Mouse (Mus musculus) heart, embryonic 13.5 days (tissue): ENCODE results near the gene Fam167b. TPM values are rescaled to one million over a fixed set of nuclear protein-coding genes. Genes with fewer than 3 reads are reported as not detected.

ENCODE experiments used
- ATAC-seq: fragments of 200-750 bp; cut with Nextera tagmentation; 2 replicates; pipeline ENCODE4 v1.8.0; 2017; ENCODE audit warnings: moderate TSS enrichment; ENCODE audit not compliant: insufficient number of reproducible peaks, low FRiP score, low TSS enrichment; ENCODE audit errors: extremely low read depth
- H3K27ac ChIP-seq: fragments of 300-500 bp; sonication (generic); replicated peaks from 2 replicates; pipeline ENCODE4 v1.5.1; 2015; ENCODE audit warnings: moderate library complexity, mild to moderate bottlenecking, inconsistent platforms
- H3K27me3 ChIP-seq: fragments of 300-500 bp; sonication (generic); replicated peaks from 2 replicates; pipeline ENCODE4 v1.6.1; 2015; ENCODE audit warnings: mild to moderate bottlenecking, inconsistent platforms
- H3K36me3 ChIP-seq: fragments of 300-500 bp; sonication (generic); 2 replicates; pipeline ENCODE4 v1.6.1; 2015; ENCODE audit warnings: mild to moderate bottlenecking, inconsistent platforms
- H3K4me1 ChIP-seq: fragments of 300-500 bp; sonication (generic); 2 replicates; pipeline ENCODE4 v1.6.1; 2015; ENCODE audit warnings: inconsistent platforms
- H3K4me2 ChIP-seq: fragments of 300-500 bp; sonication (generic); 2 replicates; pipeline ENCODE4 v1.6.1; 2015; ENCODE audit warnings: inconsistent platforms, mild to moderate bottlenecking, moderate library complexity
- H3K4me3 ChIP-seq: fragments of 300-500 bp; sonication (generic); 2 replicates; pipeline ENCODE4 v1.5.1; 2015; ENCODE audit warnings: moderate library complexity, mild to moderate bottlenecking, inconsistent platforms
- H3K9ac ChIP-seq: fragments of 300-500 bp; sonication (generic); 2 replicates; pipeline ENCODE4 v1.6.1; 2015; ENCODE audit warnings: inconsistent platforms, mild to moderate bottlenecking, moderate library complexity
- H3K9me3 ChIP-seq: fragments of 300-500 bp; sonication (generic); 2 replicates; pipeline ENCODE4 v1.6.1; 2016; ENCODE audit warnings: inconsistent platforms
- WGBS: fragments of 180-500 bp; shearing (Covaris S2); methylation state at CpG from one replicate; pipeline ENCODE4 v1.1.7; 2015; ENCODE audit warnings: mixed read lengths; 5-methylcytosine and 5-hydroxymethylcytosine counted together
- polyA plus RNA-seq: library from polyadenylated mRNA; unstranded; fragments of >200 nt; fragmentation: Nextera tagmentation; extraction: Ambion mirVana; gene quantifications from 2 replicates; pipeline ENCODE4 v1.2.1, GENCODE M21; 2015

The Fam167b gene
- polyA plus RNA-seq, 1 experiment from 2014 or later: 4.7 TPM

- peaks cover 68% of the 10 kb centered on the region for H3K36me3 ChIP-seq
- peak; percentile 77 for ATAC-seq
- peaks cover 27% of the 10 kb centered on the region for H3K4me1 ChIP-seq
- H3K27ac ChIP-seq: peak within 1 kb of the TSS; percentile 81
- H3K27me3 ChIP-seq: no peaks in the 10 kb centered on the region
- peak within 1 kb of the TSS; percentile 99 for H3K4me3 ChIP-seq
- no peaks in the 10 kb centered on the region for H3K9me3 ChIP-seq
- H3K9ac ChIP-seq: peak within 1 kb of the TSS; percentile 97
- peak within 1 kb of the TSS; percentile 88 for H3K4me2 ChIP-seq
- WGBS: under 1% methylated on average over 71 of the region's 74 CpGs
Observed at GRCm38 (mm10) chr4:129600233-129601158, 22.1 kb upstream of the Fam167b start, which contains the start of the genes Eif3i and Tmem234. TSS of gene Eif3i (minus strand) at chr4:129600648. TSS of gene Tmem234 (plus strand) at chr4:129600668.

- no peak for ATAC-seq
- H3K27ac ChIP-seq: no peak overlapping the region
- H3K36me3 ChIP-seq: peaks cover 39% of the 10 kb centered on the region
- no peaks in the 10 kb centered on the region for H3K27me3 ChIP-seq
- WGBS: 64% methylated on average over 4 of the region's 4 CpGs
- H3K4me3 ChIP-seq: no peak overlapping the region
- no peak overlapping the region for H3K4me2 ChIP-seq
- no peak overlapping the region for H3K9ac ChIP-seq
- no peaks in the 10 kb centered on the region for H3K9me3 ChIP-seq
- peaks cover 14% of the 10 kb centered on the region for H3K4me1 ChIP-seq
Observed at GRCm38 (mm10) chr4:129588865-129589264, 10.5 kb upstream of the Fam167b start.

GRCm38 (mm10) chr4:129586943-129587342 is 8.6 kb upstream of the Fam167b start:
- ATAC-seq: no peak
- H3K9me3 ChIP-seq: no peaks in the 10 kb centered on the region
- 50% methylated on average over 1 of the region's 1 CpGs for WGBS

GRCm38 (mm10) chr4:129585773-129586172 is 7.4 kb upstream of the Fam167b start:
- ATAC-seq: no peak
- Histone ChIP-seq H3K4me3 (peak overlapping the region; percentile 58), H3K4me2 (peak overlapping the region; percentile 78), H3K27ac (no peak overlapping the region), H3K4me1 (peaks cover 14% of the 10 kb centered on the region), H3K9me3 (no peaks in the 10 kb centered on the region), H3K36me3 (peaks cover 8% of the 10 kb centered on the region), H3K9ac (peak overlapping the region; percentile 77), H3K27me3 (no peaks in the 10 kb centered on the region)
- WGBS: 74% methylated on average over 9 of the region's 9 CpGs

More at GRCm38 (mm10) chr4:129586943-129587342, 8.6 kb upstream of the Fam167b start:
- H3K27ac ChIP-seq: no peak overlapping the region
- H3K36me3 ChIP-seq: peaks cover 20% of the 10 kb centered on the region
- H3K9ac ChIP-seq: no peak overlapping the region
- H3K27me3 ChIP-seq: no peaks in the 10 kb centered on the region
- H3K4me1 ChIP-seq: peaks cover 14% of the 10 kb centered on the region
- H3K4me3 ChIP-seq: no peak overlapping the region
- H3K4me2 ChIP-seq: no peak overlapping the region

- peak overlapping the region; percentile 58 for H3K4me3 ChIP-seq
- H3K9me3 ChIP-seq: no peaks in the 10 kb centered on the region
- peak overlapping the region; percentile 68; the same call in 1 of the 2 replicates for H3K27ac ChIP-seq
- peak; percentile 59; the same call in 1 of the 2 replicates for ATAC-seq
- H3K4me1 ChIP-seq: peaks cover 17% of the 10 kb centered on the region
- WGBS: 2% methylated on average over 36 of the region's 36 CpGs
- H3K27me3 ChIP-seq: no peaks in the 10 kb centered on the region
- H3K4me2 ChIP-seq: peak overlapping the region; percentile 78
- H3K9ac ChIP-seq: peak overlapping the region; percentile 77
- 0 out of 2 replicates have a peak, but pooled peaks cover under 1% of the 10 kb centered on the region for H3K36me3 ChIP-seq
Observed at GRCm38 (mm10) chr4:129584884-129585608, 6.7 kb upstream of the Fam167b start.

- H3K27ac ChIP-seq: peak overlapping the region; percentile 68; the same call in 1 of the 2 replicates
- ATAC-seq: no peak
- no peaks in the 10 kb centered on the region for H3K27me3 ChIP-seq
- 67% methylated on average over 1 of the region's 1 CpGs for WGBS
- peaks cover 17% of the 10 kb centered on the region for H3K4me1 ChIP-seq
- H3K4me3 ChIP-seq: peak overlapping the region; percentile 58
- no peaks in the 10 kb centered on the region for H3K36me3 ChIP-seq
- no peaks in the 10 kb centered on the region for H3K9me3 ChIP-seq
- peak overlapping the region; percentile 78 for H3K4me2 ChIP-seq
- H3K9ac ChIP-seq: peak overlapping the region; percentile 77
Observed at GRCm38 (mm10) chr4:129584370-129584769, 6.0 kb upstream of the Fam167b start.

GRCm38 (mm10) chr4:129582251-129582650 is 3.9 kb upstream of the Fam167b start:
- ATAC-seq: no peak
- 90% methylated on average over 1 of the region's 1 CpGs for WGBS
- no peak overlapping the region for H3K9ac ChIP-seq
- no peaks in the 10 kb centered on the region for H3K9me3 ChIP-seq
- H3K4me2 ChIP-seq: no peak overlapping the region
- no peaks in the 10 kb centered on the region for H3K36me3 ChIP-seq
- peaks cover 3% of the 10 kb centered on the region; the same call in 1 of the 2 replicates for H3K27me3 ChIP-seq
- no peak overlapping the region for H3K27ac ChIP-seq
- H3K4me3 ChIP-seq: no peak overlapping the region
- H3K4me1 ChIP-seq: peaks cover 17% of the 10 kb centered on the region

- no peaks in the 10 kb centered on the region for H3K9me3 ChIP-seq
- H3K4me1 ChIP-seq: peaks cover 22% of the 10 kb centered on the region
- peaks cover 3% of the 10 kb centered on the region; the same call in 1 of the 2 replicates for H3K27me3 ChIP-seq
- ATAC-seq: no peak
- peak overlapping the region; percentile 78; the same call in 1 of the 2 replicates for H3K27ac ChIP-seq
- no peaks in the 10 kb centered on the region for H3K36me3 ChIP-seq
- no peak overlapping the region for H3K4me3 ChIP-seq
- no peak overlapping the region for H3K9ac ChIP-seq
- whole genome bisulfite sequencing: 58% methylated on average over 7 of the region's 7 CpGs
- no peak overlapping the region for H3K4me2 ChIP-seq
Observed at GRCm38 (mm10) chr4:129580347-129580746, 2.0 kb upstream of the Fam167b start.

GRCm38 (mm10) chr4:129577688-129578087 is 661 bp downstream of the Fam167b start:
- H3K27ac ChIP-seq: peak overlapping the region; percentile 78
- peaks cover 15% of the 10 kb centered on the region for H3K4me1 ChIP-seq
- H3K9me3 ChIP-seq: no peaks in the 10 kb centered on the region
- H3K4me2 ChIP-seq: peak overlapping the region; percentile 49
- peaks cover 3% of the 10 kb centered on the region; the same call in 1 of the 2 replicates for H3K27me3 ChIP-seq
- H3K9ac ChIP-seq: no peak overlapping the region
- H3K36me3 ChIP-seq: no peaks in the 10 kb centered on the region
- peak overlapping the region; percentile 22; the same call in 1 of the 2 replicates for H3K4me3 ChIP-seq
- 71% methylated on average over 7 of the region's 7 CpGs for WGBS
- ATAC-seq: no peak

GRCm38 (mm10) chr4:129576863-129577491 is 1.4 kb downstream of the Fam167b start:
- H3K4me3 ChIP-seq: peak overlapping the region; percentile 29
- H3K36me3 ChIP-seq: no peaks in the 10 kb centered on the region
- peak overlapping the region; percentile 65 for H3K9ac ChIP-seq
- WGBS: 26% methylated on average over 21 of the region's 21 CpGs
- ATAC-seq: no peak
- H3K4me2 ChIP-seq: peak overlapping the region; percentile 49
- peaks cover 15% of the 10 kb centered on the region for H3K4me1 ChIP-seq
- H3K27me3 ChIP-seq: peaks cover 3% of the 10 kb centered on the region; the same call in 1 of the 2 replicates
- no peak overlapping the region for H3K27ac ChIP-seq
- no peaks in the 10 kb centered on the region for H3K9me3 ChIP-seq
